Mouse (Mus musculus): ENCODE data around the gene Haao.

Haao gene

DNA sequence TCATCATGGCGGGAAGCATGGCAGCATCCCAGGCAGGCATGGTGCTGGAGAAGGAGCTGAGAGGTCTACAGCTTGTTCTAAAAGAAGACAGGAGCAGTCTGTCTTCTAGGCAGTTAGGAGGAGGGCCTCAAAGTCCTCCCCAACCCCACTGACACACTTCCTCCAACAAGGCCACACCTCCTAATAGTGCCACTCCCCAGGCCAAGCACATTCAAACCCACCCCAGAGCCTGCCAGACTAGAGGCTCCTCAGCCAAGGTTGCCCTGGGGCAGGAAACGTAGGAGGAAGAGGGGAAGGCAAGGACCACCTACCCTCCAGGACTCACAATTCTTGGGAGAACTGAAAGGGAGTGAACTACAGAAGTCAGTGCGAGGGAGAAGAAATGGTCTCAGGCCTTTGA lies at the start of gene Haao:
Gene Haao (minus strand): TSS at position 149 of the 400 bp plus-strand sequence.
- no peak for DNase-seq (ENCODE audit: low read depth, low spot score)

DNA sequence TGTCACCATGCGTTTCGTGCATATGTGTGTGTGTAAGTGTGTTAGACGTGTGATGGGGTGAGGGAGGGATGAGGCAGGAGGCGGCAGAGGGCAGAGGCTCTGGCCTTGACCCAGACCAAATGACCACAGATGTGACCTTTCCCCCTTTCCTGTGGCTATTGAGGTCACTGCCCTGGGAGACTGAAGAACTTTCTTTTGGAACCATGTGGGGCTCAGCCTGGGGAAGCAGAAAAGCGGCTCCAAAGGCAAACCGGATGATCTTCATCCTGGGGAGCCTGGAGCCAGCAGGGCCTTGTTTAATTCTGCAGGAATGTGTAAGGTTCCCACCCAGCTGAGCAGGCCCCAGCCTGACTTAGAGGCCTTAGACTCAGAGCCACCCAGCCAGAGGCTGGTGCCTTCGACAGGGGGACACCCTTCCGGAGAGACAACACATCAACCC lies 49.6 kb upstream of the Haao start:
- no peak for DNase-seq (ENCODE audit: low read depth, low spot score)

DNA sequence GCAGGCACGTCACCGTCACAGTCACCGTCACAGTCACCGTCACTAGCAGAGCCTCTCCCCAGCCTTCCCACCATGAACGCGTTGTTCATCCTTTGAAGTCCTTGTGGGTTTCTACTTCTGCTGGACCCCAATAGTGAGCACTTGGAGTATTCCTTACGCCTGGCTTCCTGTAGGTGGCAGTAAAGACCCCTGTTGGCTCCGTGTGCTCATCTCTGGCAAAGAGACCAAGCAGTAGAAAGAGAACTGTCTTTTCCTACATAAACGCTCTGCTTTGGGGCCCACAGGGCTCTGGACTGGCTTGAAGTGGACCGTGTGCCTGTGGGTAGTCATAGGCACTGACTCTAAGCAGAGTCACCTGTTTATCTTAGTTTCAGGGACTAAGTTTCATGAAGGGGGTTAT lies 49.0 kb upstream of the Haao start:
- DNase-seq (ENCODE audit: low read depth, low spot score), result peak; percentile 72

DNA sequence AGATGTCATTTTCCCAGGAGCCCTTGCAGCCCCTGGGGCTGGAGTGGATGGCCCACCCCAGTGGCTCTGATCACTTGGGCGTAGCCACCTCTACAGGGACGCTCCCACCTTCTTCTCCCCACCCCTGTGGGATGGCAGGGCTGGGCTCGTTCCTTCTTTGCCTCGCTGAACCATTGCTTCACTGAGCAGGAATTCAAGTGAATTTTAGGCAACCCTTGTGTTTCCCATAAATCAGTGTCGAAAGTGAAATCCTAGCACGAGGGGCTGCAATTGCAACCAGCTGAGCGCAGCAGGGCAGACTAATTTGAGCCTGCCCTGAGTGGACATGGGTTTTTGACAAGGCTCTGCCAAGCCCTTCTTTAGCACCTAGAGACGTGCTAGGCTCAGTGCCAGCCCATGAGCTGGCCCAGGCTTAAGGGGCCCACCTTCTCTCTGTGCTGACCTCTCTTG lies 47.6 kb upstream of the Haao start:
- no peak for DNase-seq (ENCODE audit: low read depth, low spot score)

DNA sequence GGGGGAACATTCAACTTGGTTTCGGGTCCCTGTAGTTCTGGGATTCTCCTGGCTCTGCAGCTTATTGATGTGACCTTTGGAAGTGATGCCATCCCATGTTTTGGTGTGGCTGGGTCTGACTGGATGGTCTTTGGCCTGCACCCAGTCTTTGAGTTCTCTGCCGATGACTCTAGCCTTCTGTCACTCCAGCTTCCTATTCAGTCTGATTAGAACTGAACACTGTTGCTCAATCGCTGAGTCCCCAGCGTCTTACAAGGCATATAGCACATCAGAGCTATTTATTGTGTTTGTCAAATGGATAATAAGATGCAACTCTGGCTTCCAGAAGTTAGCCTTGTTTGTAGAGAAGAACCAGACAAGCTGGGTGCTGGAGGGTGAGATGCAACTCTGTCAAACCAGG lies 45.4 kb upstream of the Haao start:
- no peak for DNase-seq (ENCODE audit: low read depth, low spot score)

DNA sequence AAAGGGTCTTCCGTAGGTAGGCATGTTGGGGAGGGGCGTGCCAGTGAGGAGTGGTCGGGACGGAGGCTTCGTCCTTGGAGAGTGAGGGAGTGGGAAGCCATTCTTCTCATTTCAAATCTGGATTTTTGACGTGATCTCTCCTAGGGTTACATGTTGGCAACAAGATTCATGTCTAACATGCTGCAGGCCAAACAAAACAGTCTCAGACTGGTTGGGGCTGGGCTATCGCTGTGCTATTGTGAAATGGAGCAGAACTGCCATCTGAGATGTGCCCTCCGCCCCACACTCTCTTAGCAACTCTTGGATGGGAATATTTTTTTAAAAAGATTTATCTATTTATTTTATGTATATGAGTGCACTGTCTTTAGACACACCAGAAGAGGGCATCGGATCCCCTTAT lies 44.1 kb upstream of the Haao start:
- no peak for DNase-seq (ENCODE audit: low read depth, low spot score)

DNA sequence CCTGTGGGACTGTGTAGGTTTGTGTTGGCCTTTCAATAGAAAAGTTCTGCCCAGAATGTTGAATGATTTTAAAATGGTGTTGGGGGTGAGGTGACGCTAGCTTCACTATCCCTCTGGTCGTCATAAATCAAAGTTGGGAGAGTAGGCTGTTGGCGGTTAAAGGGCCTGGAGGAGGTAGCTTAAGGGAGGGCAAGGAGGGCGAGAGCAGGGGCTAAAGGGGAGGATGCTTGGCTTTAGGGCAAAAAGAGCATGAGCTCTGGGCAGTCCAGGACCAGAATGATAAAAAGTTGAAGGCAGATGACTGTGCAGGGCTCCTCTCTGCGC lies 42.6 kb upstream of the Haao start:
- DNase-seq (ENCODE audit: low read depth, low spot score), result no peak

DNA sequence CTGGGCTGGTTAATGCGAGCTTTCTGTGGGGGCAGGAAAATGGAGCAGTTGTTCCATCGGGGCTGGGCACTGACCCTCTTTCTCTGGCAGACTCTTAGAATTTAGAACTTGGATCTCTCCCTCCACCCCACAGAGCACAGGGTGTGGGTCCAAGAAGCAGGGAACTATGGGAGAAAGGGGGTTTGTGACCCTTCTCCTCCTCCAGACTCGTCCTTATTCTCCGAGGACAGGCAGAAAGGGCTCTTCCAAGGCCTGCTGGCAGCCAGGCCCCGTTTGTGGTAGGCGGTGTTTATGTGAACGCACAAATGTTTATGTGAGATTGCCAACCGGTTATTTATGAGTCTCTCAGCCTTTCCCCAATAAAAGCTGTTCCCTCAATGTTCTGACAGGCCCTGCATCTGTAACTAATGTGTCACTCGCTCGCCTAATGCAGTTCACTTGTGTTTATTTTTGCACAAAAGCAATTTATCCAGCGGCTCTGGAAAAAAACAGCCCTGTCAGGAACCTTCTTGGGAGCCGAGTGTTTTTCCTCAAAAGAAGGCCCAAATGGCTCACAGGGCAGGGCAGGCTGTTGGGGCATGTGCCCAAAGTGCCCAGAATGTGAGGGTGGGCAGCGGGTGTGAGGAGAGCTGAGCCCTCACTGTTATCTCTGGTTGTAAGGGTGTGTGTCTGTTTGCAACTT lies 42.1 kb upstream of the Haao start:
- no peak for DNase-seq (ENCODE audit: low read depth, low spot score)

DNA sequence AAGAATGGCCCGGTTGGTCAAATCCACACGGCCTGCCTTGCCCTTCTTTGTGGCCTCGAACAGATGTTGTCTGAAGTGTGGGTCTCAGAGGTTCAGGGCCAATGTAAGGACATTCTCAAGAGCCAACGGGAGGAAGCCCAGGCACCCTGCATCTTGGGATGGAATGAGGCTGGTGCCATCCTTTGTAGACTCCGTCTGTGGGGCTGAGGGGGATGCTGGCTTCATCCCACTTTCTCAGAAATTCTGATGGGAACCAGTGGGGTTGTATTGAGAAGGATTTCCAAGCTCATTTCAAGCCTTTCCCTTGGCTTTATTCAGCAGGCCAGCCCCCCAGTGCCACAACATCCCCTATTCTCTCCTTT lies 41.5 kb upstream of the Haao start:
- DNase-seq (ENCODE audit: low read depth, low spot score), result no peak

DNA sequence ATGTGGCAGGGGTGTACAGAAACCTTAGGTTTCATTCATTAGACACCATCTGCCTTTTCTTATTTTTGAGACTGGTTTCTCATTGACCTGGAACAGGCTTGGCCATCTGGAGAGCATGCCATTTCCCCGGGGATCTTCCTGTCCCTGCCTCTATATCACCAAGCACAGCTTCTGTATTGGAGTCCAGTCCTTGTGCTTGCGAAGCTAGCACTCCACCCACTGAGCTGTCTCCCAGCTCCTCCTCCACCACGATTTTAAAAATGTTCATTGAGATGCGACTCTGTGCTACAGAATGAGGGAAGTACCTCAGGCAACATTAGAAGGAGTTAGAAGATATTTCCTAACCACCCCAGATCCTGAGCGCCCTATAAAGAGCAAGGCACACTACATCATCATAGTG lies 39.5 kb upstream of the Haao start:
- DNase-seq (ENCODE audit: low read depth, low spot score), result no peak

DNA sequence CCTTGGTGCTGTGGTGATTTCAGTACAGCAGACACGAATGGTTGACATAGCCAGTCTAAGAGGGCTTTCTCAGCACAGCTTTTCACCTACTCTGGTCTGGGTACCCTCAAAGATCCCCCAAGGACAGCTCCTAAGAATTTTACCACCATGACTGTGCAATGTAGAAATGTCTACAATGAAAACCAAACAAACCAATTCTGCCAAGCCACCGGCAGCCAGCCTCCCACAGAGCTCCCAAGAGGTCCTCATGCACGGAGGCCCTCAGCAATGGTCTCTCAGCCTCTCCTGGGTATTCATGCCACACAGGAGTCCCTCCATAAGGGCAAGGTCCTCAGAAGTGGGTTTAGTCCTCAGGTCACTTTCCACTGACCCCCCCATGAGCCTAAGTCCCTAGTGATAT lies 38.6 kb upstream of the Haao start:
- DNase-seq (ENCODE audit: low read depth, low spot score), result no peak

DNA sequence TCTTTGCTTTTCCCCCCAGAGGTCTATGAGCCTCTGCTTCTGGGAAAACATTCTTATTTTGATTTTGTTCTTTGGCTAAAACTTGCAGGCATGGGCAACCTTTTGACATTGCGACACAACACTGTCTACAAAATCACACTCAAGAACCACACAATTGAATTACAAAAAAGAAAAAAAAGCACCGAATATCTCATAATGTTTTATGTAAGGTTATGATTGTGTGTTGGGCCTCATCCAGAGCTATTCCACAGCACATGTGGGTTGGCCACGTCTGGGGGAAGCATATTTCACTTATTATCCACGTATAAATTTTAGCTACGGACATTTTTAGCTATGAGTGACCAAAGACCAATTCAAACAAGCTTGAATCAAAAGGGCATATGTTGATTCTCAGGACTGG lies 38.0 kb upstream of the Haao start:
- no peak for DNase-seq (ENCODE audit: low read depth, low spot score)

DNA sequence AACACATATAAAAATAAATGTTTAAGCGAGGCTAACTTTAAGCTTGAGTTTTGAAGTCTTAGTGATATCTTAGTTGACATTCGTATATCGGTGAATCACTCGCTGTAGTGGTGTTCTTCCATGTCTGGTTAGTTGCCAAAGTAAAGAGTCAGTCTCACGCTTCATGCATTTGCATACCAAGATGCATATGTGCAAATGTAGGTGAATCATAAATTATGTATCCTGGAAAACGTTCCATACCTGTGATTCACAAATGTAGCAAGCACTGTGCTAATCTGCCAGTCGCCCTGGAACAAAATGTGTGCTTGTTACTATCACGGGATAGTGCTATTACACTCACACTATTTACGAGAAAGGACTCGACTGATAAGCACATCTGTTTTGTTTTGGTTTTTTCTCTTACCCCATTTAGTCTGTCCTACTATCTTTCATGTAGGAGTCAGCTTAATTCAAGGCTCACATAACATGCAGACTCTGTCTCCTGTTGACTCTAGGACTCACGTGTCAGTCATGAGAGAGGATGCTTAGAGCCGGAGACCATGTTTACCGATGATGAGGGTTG lies 37.3 kb upstream of the Haao start:
- no peak for DNase-seq (ENCODE audit: low read depth, low spot score)

DNA sequence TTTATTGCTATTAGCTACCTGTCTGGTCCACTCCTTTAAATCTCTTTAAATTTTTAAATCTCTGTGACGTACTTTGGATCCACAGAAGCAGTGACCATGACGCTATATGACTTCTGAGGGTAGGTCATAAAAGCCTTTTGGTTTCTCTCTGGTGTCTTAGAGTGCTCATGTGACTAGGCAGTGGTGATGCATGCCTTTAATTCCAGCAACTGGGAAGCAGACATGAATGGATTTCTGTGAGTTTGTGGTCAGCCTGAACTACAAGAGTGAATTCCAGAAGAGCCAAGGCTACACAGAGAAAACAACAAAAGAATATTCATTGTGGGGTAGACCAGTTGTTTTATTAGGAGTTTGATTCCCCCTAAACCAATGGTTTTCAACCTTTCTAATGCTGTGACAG lies 35.0 kb upstream of the Haao start:
- no peak for DNase-seq (ENCODE audit: low read depth, low spot score)

DNA sequence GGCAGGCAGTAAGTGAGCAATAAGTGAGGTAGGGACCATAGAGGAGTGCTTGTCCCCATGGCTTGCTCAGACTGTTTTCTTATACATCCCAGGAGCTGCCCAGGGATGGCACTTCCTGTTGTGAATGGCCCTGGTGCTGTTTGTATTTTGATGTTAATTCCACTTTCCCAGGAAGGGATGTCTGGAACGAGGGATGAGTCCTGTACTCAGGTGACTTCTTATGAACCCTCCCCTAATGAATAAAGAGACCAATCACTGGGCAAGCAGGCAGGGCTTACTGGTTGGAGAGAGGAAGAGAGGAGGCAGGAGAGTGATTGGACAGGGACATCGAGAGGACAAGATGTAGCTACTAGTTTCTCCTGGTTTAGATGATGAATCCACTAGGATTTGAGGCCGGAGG lies 33.3 kb upstream of the Haao start:
- DNase-seq (ENCODE audit: low read depth, low spot score), result peak; percentile 78

DNA sequence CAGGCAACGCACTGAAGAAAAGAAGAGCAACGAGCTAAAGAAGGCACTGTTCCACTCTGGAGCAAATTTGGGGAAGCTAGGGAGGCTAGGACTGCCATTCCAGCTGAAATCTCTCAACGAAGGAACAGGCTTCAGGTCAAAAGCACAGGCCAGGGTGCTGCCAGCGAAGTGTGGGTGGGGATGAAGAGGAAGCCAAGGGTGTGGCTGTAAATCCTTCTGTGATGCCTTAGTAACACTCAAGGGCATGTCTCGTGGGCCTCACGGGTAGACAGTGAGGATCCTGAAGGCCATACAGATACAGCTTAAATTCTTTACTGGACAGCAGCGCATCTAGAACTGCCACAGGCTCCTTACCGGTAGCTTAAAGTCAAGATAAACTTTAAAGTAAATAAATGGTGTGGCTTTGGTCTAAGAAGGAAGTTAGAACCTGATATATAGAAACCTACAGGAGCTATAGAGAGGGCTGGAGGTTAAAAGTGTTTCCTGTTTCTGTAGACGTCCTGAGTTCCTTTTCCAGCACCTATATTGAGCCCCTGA lies 32.5 kb upstream of the Haao start:
- no peak for DNase-seq (ENCODE audit: low read depth, low spot score)

DNA sequence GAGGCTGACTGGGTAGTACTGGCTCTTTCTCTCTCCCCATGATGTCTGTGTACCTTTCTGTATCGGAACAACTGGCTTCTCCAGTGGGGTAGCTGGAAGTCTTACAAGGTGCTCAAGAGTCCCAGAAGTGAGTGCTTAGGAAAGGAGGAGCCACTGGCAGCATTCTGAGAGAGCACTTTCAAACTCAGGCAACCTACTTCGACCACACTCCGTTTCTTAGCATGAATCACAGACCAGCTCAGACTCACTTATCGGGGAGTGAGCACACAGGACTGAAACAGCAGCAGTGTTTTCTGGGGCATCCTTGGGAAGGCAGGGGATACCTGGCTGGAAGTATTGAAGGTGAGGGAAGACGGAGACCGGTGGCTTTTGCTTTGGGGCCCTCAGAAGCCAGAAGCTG lies 31.9 kb upstream of the Haao start:
- no peak for DNase-seq (ENCODE audit: low read depth, low spot score)

DNA sequence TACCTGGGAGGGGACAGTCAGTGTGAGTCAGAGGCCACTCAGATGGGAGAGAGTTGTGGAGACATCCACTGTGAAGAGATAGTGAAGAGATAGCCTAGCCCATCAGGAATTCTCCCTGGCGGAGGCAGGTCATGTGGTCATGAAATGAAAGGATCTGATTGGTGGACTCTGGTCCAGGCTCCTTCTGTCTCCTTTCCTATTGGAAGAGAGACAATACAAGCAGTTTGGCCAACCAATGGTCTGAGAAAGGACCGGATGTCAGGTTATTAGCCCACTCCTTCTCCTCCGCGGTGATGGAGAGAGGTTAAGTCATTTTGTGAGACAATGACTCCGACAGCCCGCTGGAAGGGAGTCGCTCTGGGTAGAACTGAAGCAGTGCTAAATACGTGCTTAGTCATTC lies 26.8 kb upstream of the Haao start:
- peak; percentile 93 for DNase-seq (ENCODE audit: low read depth, low spot score)

DNA sequence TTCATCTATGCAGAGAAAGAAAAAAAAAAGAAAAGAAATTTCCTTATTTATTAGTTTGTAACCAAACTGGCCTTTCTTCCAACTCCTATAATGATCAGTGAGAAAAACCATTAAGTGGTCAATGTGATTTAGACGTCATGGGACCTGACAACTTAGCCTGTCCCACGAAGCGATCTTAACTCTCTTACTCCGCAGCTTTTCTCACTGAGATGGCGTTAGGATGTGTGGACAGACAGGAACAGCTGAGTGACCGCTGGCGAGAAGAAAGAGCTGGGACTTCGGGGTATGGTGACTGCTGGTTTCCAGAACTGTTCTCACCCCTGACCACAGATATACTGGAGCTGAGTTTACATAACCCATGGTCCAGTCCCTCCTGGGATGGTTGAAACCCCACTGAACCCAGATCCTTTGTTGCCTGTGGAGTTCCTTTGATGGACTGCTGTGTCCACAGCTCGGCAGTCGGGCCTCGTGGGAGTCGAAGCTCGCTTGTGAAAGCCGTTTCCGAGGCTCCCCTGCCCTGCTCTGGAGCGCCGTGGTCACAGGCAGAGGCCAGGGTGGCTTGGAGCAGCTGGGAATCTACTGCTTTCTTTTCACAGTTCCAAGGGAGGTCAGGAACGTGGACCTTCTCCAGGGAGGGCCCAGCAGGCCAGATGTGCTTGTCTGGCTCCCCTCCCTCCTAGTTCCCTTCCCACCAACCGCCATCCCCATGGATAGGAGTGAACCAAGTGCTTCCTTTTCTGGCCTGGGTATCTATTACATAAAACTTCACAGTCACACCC lies 25.8 kb upstream of the Haao start:
- no peak for DNase-seq (ENCODE audit: low read depth, low spot score)

DNA sequence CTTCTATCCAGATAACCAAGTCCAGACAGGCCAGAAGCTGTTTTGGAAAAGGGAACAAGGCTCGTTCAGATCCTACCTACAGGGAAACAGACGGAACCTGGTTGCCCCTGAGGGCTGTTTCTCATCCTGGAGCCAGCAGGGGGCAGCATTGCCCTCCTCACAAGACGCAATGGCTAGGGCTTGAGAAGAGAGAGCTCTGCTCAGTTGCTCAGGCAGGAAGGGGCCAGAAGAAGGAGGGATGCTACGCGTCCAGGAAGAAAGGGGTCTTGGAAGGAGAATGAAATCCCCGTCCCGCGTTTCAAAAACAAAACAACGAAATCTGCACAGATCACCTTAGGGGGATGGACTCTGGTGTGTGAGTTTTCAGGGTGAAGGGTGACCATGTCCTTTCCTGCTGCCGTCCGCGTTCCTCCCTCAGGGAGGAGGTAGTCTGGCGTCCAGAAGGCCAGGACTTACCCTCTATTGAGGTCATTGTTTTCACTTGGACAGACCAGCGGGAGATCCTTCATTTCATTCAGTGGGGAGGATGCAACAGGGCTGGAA lies 25.1 kb upstream of the Haao start:
- DNase-seq (ENCODE audit: low read depth, low spot score), result peak; percentile 92

DNA sequence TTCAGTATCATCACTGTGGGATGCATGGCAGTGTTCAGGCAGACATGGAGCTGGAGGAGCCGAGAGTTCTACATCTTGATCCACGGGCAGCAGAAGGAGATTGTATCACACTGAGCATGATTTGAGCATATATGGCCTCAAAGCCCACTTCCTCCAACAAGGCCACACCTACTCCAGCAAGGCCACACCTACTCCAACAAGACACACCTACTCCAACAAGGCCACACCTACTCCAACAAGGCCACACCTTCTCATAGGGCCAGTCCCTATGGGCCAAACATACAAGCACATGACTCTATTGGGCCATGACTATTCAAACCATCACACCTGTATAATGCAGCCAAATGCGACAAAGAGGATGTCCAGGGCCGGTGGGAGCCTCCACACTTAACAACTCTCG lies 23.6 kb upstream of the Haao start:
- peak; percentile 59 for DNase-seq (ENCODE audit: low read depth, low spot score)

DNA sequence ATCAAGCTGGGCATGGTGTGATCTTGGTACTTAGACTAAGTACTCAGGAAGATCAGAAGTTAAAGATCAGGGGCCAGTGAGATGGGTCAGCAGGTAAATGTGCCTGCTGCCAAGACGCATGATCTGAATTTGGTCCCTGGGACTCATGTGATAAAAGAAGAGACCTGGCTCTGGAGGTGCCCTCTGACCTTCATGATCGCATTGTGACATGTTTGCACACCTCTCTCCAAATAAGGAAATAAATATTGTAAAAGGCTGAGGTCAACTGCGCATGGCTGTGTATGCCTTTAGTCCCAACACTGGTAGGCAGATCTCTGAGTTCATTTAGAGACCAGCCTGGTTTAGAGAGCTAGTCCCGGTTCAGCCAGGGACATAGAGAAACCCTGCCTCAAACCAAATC lies 22.6 kb upstream of the Haao start:
- DNase-seq (ENCODE audit: low read depth, low spot score), result no peak

DNA sequence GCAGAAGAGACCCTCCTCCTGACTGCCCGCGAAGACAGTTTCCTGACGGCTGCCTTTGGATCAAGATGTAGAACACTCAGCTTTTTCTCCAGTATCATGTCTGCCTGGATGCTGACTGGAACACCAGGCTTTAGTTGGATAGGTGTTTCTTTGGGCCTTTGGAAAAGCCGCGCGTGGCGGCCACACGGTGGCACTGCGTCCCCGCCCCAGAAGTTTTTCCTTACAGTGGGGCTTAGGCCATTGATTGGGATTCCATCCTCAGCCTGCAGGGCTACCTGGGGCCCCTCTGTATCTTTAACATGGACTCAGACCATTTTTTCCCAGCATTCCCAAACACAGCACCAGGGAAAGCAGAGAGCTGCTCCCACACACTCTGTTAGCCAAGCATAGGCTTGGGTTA lies 18.8 kb upstream of the Haao start:
- DNase-seq (ENCODE audit: low read depth, low spot score), result peak; percentile 84
